Mouse (Mus musculus) brain, embryonic 14.5 days (tissue): ENCODE results near the gene Mrpl58.

Experiments
- CTCF ChIP-seq: fragments of 200-500 bp; IDR thresholded peaks from 2 replicates; pipeline ENCODE4 v1.5.1; 2012; ENCODE audit warnings: inconsistent platforms, mild to moderate bottlenecking, moderate library complexity, borderline replicate concordance; ENCODE audit not compliant: insufficient read depth, insufficient read length; ENCODE audit errors: extremely low read depth
- POLR2A ChIP-seq: fragments of 200-500 bp; IDR thresholded peaks from 2 replicates; pipeline ENCODE4 v1.6.1; 2012; ENCODE audit warnings: mild to moderate bottlenecking, inconsistent platforms, borderline replicate concordance; ENCODE audit not compliant: poor library complexity, insufficient read depth, insufficient read length, severe bottlenecking; ENCODE audit errors: extremely low read depth

DNA sequence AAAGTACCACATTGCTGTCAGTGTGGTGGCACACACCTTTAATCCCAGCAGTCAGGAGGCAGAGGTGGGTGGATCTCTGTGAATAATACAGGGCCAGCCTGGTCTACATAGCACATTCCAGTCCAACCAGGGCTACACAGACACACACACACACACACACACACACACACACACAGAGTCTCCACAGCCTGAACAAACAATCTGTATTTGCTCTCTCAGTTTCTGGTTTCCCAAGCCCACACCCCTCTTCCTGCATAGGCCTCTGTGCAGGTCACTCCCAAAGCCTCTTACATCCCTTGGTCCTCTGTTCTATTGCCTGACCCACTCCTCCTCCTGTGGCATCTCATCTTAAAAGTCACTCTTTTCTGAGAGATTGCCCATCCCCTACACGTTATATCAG is 31.5 kb upstream of the Mrpl58 start:
- no peak for TF ChIP-seq POLR2A
- no peak for TF ChIP-seq CTCF
